Mouse (Mus musculus) kidney, adult 11 months (tissue): ENCODE measurements around the gene Faf1.

Experiments used
- DNase-seq: peaks from one replicate; pipeline ENCODE4 v3.0.0; 2022

Gene Faf1

GRCm38 (mm10) chr4:109793072-109793471 lies 116.7 kb downstream of the Faf1 start:
- DNase-seq = no peak

- DNase-seq = no peak
Observed at GRCm38 (mm10) chr4:109797511-109798182, 121.3 kb downstream of the Faf1 start.

GRCm38 (mm10) chr4:109806408-109806807 lies 130.0 kb downstream of the Faf1 start:
- DNase-seq = no peak

DNA sequence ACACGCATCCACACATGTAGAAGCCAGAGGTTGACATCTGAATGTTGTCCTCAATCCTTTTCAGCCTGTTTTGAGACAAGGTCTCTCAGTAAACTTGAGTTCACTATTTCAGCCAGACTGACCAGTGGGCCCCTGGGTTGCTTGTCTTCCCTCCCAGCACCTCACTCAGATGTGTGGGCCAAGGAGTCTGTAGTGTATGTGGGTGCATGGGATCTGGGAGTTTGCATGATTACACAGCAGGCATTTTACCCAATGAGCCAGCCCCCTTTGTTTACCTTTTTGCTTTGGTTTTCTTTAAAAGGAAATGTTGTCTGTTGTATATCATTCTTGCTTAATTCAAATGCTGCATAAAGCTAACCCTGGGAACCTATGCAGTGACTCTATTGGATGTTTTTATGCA lies 138.8 kb downstream of the Faf1 start:
- DNase-seq = no peak

GRCm38 (mm10) chr4:109815592-109815991 lies 139.2 kb downstream of the Faf1 start:
- no peak for DNase-seq

GRCm38 (mm10) chr4:109819455-109819854 lies 143.1 kb downstream of the Faf1 start:
- no peak for DNase-seq

DNA sequence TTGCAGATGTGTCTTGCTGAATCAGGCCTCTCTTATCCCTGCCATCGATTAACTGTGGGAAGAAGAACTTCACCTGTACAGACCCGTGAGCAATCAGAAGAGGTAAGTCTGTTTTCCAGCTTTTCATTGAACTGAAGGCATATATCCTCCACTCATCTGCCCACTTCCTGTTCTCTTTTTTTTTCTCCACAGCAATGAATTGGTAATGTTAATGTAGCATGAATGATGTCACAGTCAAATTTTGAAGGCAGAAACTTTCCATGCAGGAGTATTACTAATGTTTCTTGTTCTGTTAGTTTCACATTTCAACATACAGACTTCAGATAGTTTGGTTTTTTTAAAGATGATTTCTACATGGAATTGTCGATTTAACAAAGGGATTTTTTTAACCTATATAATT lies 153.4 kb downstream of the Faf1 start:
- DNase-seq = no peak

DNA sequence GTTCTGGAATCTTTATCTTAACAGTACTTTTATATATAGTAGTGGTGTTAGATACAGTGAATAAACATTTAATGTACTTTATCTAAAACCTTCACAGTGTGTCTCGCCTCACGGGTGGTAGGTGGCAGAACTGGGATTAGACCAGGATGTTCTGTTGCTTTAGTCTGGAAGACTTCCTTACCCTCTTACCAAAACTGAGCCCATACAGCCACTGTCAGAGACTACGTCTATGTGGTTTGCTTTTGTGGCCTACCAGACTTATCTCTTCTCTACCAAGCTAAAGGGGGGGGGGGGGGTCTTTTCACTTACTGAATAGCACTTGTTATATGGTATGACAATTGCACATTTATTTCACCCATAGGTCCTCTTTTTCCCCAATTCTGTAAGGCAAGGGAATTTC lies 181.5 kb downstream of the Faf1 start:
- no peak for DNase-seq

- DNase-seq = no peak
Observed at GRCm38 (mm10) chr4:109858571-109859392, 182.4 kb downstream of the Faf1 start.

GRCm38 (mm10) chr4:109859401-109859800 lies 183.0 kb downstream of the Faf1 start:
- DNase-seq = no peak

- no peak for DNase-seq
Observed at GRCm38 (mm10) chr4:109860256-109860655, 183.9 kb downstream of the Faf1 start.

DNA sequence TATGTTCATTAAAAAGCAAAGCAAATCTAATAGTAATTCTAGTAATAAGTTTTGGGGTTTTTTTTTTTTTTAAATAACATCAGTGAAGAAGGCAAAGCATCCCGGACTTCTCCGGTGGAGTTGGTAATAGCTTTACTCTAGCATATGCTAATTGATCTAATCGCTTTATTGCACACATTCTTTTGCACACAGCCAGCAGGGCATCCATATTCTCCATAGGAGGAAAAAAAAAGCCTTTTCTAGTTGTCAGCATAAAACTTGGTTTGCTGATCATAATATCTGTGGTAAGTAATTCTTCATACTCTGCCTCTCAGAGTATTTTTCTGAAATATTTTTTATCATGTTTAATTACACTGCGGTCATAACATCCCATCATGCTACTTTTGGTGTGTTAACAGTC lies 185.9 kb downstream of the Faf1 start:
- DNase-seq = no peak

DNA sequence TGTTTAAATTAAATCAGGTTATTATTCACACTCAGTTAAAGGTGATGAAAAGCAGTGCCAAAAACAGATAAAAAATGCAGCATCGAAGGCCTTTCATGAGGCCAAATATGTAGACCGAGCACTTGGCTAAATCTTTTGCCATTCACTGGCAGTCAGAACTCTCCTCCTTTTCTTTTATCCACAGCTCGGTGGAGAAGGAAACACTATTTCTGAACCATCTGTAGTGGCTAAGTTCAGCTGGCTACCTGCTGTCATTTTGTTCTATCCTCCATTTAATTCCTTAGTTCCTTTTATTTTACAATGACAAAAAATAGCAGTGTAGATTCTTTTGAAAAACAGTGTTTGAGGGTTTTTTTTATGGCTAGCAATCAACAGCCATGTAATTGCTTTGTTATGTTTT lies 186.6 kb downstream of the Faf1 start:
- no peak for DNase-seq

- no peak for DNase-seq
Observed at GRCm38 (mm10) chr4:109868897-109869484, 192.6 kb downstream of the Faf1 start.

DNA sequence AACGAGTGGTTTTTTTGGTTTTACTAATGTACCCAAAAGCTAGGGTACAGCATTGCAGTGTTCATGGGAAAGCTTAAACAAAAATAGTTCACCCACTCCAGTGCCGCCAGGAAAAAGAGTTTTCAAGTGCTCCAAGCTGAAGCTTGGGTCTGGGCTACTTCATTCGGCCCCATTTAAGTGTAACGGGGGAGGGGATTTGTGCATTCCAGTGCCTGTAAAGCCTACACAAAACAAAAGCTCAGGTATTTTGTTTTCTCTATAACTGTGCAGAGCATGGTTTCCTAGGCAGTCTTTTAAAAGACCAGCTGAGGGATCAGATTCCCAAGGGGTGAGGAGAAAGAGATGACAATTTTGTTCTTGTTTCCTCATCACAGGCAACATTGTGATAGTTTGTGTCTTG lies 207.9 kb downstream of the Faf1 start:
- no peak for DNase-seq

- no peak for DNase-seq
Observed at GRCm38 (mm10) chr4:109887856-109888357, 211.5 kb downstream of the Faf1 start.

DNA sequence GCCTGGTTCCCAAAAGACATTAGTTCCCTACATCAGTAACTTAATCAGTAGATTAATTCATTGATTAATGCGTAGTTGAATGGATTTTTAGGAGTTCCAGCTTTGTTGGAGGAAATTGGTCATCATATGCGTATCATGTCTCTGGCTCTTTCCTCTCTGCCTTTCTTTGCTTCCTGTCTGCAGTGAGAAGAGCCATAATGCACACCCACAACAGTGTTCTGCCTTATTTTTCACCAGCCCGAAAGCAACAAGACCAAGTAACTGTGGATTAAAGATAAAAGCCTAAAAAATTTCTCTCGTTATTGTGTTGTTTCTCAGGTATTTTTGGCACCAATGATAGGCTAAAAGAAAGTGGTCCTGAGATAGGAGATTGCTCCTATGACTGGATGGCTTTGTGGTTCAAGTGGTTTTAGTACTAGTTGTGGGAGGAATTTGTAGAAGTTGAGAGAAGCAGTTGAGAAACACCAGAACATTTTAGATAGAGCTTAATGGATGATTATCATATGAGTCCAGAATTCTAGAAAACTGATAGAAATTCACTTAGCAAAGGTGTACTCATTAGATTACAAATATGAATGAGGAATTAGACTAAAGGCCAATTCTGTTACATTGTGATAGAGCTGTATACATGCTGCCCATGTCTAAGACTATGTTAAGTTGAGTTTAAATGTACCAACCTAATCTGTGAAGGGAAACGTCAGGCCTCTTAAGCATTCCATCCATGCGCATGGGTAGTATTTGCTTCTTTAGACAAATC lies 221.6 kb downstream of the Faf1 start:
- no peak for DNase-seq

DNA sequence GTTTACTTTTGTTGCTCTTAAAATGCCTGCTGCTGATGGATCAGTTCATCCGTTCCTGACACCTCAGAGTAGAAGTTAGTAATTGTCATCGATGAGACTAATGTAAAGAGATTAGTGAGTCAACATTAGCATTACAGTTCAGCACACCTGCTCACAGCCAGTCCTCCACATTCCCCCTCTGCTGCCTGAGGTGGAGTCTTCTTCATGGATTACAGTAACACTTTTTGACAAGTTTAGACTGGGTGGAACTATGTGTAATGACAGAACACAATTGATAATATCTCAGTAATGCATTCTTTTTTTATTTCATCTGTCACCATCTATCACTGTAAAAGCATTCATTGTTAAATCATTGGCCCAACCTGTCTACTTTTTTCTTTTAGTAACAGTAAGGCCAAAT lies 224.7 kb downstream of the Faf1 start:
- no peak for DNase-seq

GRCm38 (mm10) chr4:109904487-109904886 lies 228.1 kb downstream of the Faf1 start:
- DNase-seq = no peak

- DNase-seq = no peak
Observed at GRCm38 (mm10) chr4:109929058-109929457, 252.7 kb downstream of the Faf1 start.

DNA sequence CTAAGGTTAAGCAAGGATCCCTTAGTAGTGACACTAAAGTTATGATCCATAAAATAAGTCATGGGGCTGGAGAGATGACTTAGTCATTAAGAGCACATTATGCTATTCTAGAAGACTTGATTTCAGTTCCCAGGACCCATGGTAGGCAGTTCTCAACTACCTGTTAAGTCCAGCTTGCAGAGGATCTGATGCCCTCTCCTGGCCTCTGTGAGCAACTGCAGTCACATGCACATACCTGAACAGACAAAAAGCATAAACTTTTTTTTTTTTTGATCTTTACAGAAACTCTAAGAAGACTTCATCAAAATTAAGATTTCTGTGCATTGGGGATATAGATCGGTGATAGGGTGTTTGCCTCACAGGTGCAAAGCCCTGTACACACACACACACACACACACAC lies 254.1 kb downstream of the Faf1 start:
- DNase-seq = no peak

DNA sequence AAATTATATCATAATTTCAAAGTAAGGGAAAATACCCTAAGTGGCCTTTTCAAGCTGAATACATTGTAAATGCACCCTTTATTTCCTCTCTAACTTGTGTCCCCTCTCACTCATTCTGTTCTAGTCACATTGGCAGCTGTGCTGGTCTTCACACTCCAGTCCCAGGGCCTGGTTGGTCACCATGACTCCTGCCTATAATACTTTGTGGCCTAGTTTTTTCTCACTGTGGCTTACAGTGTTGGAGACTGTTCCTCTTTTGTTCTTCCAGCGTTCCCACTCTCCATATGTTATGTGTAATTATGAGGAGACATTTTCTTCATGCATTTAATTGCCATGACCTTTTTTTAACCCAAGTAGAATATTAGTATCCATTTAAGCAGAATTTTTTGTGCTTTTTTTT lies 254.5 kb downstream of the Faf1 start:
- no peak for DNase-seq

DNA sequence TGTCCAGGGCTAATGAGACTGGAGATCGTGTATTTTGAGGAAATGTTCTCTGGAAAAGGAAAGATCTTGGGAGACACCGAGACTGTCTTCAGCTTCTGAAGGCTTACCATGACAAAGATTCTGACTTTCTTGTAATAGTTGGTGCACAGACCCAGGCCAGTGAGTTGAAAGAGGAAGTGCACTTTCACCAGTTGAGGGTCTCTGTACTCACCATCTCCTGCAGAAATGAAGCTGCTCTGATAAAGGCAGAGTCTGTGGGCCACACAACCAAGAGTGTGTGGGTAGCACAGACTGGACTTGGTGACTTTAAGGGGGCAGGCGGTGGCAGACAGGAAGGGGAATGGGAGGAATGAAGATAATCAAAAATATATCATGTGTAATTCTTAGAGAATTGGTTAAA lies 260.2 kb downstream of the Faf1 start:
- no peak for DNase-seq
